Mouse (Mus musculus) lung, postnatal 0 days (tissue): Measurements from ENCODE around the gene Gna14.

Source experiments
- CTCF ChIP-seq: IDR thresholded peaks from 2 replicates; pipeline ENCODE4 v1.5.1; 2016; ENCODE audit warnings: antibody characterized with exemption, mild to moderate bottlenecking
- EP300 ChIP-seq: IDR thresholded peaks from 2 replicates; pipeline ENCODE4 v1.6.1; 2016; ENCODE audit warnings: antibody characterized with exemption, mild to moderate bottlenecking, control low read depth

DNA sequence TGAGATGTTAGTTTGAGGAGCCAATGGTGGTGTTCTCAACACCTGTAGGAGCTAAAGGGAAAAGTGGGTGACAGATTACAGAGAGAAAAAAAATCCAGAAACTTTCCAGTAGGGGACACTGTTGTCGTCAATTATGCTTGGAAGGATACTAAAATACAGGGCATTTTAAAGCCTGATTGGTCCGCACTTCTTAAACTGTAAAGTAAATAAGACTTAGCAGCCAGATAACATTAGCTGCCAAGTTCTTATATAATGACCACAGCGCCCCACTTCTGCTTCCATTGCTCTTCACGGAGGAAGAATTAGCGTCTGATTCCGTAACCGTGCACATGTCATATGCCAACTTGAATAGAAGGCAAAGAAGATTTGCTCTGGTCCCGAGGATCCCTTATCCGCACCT is 683 bp upstream of the Gna14 start:
- peak; percentile 74 for TF ChIP-seq CTCF
- no peak for TF ChIP-seq EP300
